Mouse (Mus musculus) lung, postnatal 25 days (tissue): ENCODE measurements around the gene Lyst.
"Not testable (repeated sequence)": the region's sequence is repeated elsewhere in the genome, so short reads cannot be mapped to it uniquely, and the experiment has no call there.

Experiments
- DNase-seq: peaks from one replicate; pipeline ENCODE4 v3.0.0; 2022; ENCODE audit warnings: low spot score

Gene Lyst

GRCm38 (mm10) chr13:13590048-13591011 lies at the start of gene Lyst:
Gene Lyst, plus strand, starts transcription at chr13:13590397.
- DNase-seq: peak; percentile 98

GRCm38 (mm10) chr13:13543073-13543472 lies 47.1 kb upstream of the Lyst start:
- DNase-seq: not testable (repeated sequence)

GRCm38 (mm10) chr13:13546792-13547191 lies 43.4 kb upstream of the Lyst start:
- DNase-seq: no peak

GRCm38 (mm10) chr13:13547889-13548288 lies 42.3 kb upstream of the Lyst start:
- no peak for DNase-seq

GRCm38 (mm10) chr13:13548431-13549190 lies 41.6 kb upstream of the Lyst start:
- peak; percentile 53 for DNase-seq

GRCm38 (mm10) chr13:13549687-13550660 lies 40.2 kb upstream of the Lyst start:
- DNase-seq: no peak

GRCm38 (mm10) chr13:13552020-13552419 lies 38.2 kb upstream of the Lyst start:
- no peak for DNase-seq

GRCm38 (mm10) chr13:13553660-13554059 lies 36.5 kb upstream of the Lyst start:
- DNase-seq: no peak

- DNase-seq: no peak
Observed at GRCm38 (mm10) chr13:13555196-13555595, 35.0 kb upstream of the Lyst start.

GRCm38 (mm10) chr13:13557001-13557743 lies 33.0 kb upstream of the Lyst start:
- DNase-seq: no peak

GRCm38 (mm10) chr13:13558251-13558650 lies 31.9 kb upstream of the Lyst start:
- DNase-seq: no peak

GRCm38 (mm10) chr13:13558900-13559299 lies 31.3 kb upstream of the Lyst start:
- DNase-seq: peak; percentile 25

GRCm38 (mm10) chr13:13562571-13562970 lies 27.6 kb upstream of the Lyst start:
- DNase-seq: no peak

GRCm38 (mm10) chr13:13564116-13564515 lies 26.1 kb upstream of the Lyst start:
- DNase-seq: no peak

GRCm38 (mm10) chr13:13564541-13564940 lies 25.7 kb upstream of the Lyst start:
- peak; percentile 41 for DNase-seq

- DNase-seq: no peak
Observed at GRCm38 (mm10) chr13:13567640-13568039, 22.6 kb upstream of the Lyst start.

GRCm38 (mm10) chr13:13568824-13569223 lies 21.4 kb upstream of the Lyst start:
- DNase-seq: no peak

- DNase-seq: peak; percentile 58
Observed at GRCm38 (mm10) chr13:13569603-13570002, 20.6 kb upstream of the Lyst start.

GRCm38 (mm10) chr13:13572060-13572835 lies 17.9 kb upstream of the Lyst start:
- DNase-seq: peak; percentile 43

GRCm38 (mm10) chr13:13572941-13573340 lies 17.3 kb upstream of the Lyst start:
- no peak for DNase-seq
